Mouse (Mus musculus): Measurements from ENCODE around the gene Caprin1. TPM values are rescaled to one million over a fixed set of nuclear protein-coding genes. Genes with fewer than 3 reads are reported as not detected.

Caprin1 gene
- 100 to 1,000 TPM; 262 to 265 TPM for total RNA-seq (2021)

GRCm38 (mm10) chr2:103797491-103798009 lies at the start of gene Caprin1:
Caprin1 (minus strand) TSS chr2:103797649.
- peak; percentile 93 for DNase-seq

GRCm38 (mm10) chr2:103846875-103847274 lies 49.4 kb upstream of the Caprin1 start:
- no peak for DNase-seq

GRCm38 (mm10) chr2:103846271-103846670 lies 48.8 kb upstream of the Caprin1 start:
- no peak for DNase-seq

GRCm38 (mm10) chr2:103844016-103844415 lies 46.6 kb upstream of the Caprin1 start:
- no peak for DNase-seq

- no peak for DNase-seq
Observed at GRCm38 (mm10) chr2:103843321-103843720, 45.9 kb upstream of the Caprin1 start.

- no peak for DNase-seq
Observed at GRCm38 (mm10) chr2:103842299-103842698, 44.9 kb upstream of the Caprin1 start.

GRCm38 (mm10) chr2:103838483-103838882 lies 41.0 kb upstream of the Caprin1 start:
- DNase-seq: no peak

GRCm38 (mm10) chr2:103837166-103837565 lies 39.7 kb upstream of the Caprin1 start:
- no peak for DNase-seq

GRCm38 (mm10) chr2:103835614-103836395 lies 38.4 kb upstream of the Caprin1 start:
- DNase-seq: no peak

- no peak for DNase-seq
Observed at GRCm38 (mm10) chr2:103833816-103834445, 36.5 kb upstream of the Caprin1 start.

- no peak for DNase-seq
Observed at GRCm38 (mm10) chr2:103832899-103833298, 35.5 kb upstream of the Caprin1 start.

GRCm38 (mm10) chr2:103828900-103829299 lies 31.5 kb upstream of the Caprin1 start:
- no peak for DNase-seq

- no peak for DNase-seq
Observed at GRCm38 (mm10) chr2:103824916-103825315, 27.5 kb upstream of the Caprin1 start.

GRCm38 (mm10) chr2:103822560-103822959 lies 25.1 kb upstream of the Caprin1 start:
- DNase-seq: no peak

GRCm38 (mm10) chr2:103817145-103817895 lies 19.9 kb upstream of the Caprin1 start:
- DNase-seq: peak; percentile 25

GRCm38 (mm10) chr2:103815976-103816375 lies 18.5 kb upstream of the Caprin1 start:
- no peak for DNase-seq

GRCm38 (mm10) chr2:103811465-103812191 lies 14.2 kb upstream of the Caprin1 start:
- no peak for DNase-seq

GRCm38 (mm10) chr2:103810412-103810811 lies 13.0 kb upstream of the Caprin1 start:
- DNase-seq: no peak

GRCm38 (mm10) chr2:103808466-103808865 lies 11.0 kb upstream of the Caprin1 start:
- DNase-seq: no peak

GRCm38 (mm10) chr2:103803770-103804530 lies 6.5 kb upstream of the Caprin1 start:
- DNase-seq: no peak

GRCm38 (mm10) chr2:103802422-103802821 lies 5.0 kb upstream of the Caprin1 start:
- DNase-seq: no peak
